ENCODE assay signal across 15 mouse cellular contexts in the genomic region with DNA sequence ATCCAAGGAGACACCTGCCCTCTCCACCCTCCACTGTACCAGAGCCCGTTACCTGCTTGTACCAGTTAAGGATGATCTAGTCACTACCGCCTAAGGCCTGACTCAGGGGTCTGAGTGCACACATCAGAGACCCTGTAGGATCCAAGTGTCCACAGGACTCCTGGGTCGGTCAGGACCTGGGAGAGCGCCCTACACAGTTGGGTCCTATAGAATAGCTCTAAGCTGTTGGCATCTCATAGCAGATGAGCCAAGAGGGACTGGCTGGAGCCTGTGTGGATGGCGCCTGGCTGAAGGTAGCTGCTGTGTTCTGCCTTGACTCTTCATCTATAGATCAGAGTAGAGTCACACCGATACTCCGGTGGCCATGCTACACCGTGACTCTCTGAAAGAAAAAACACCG. TPM values are rescaled to one million over a fixed set of nuclear protein-coding genes. Genes with fewer than 3 reads are reported as not detected.
DNase-seq lines count a peak whose midpoint lies in the region; ATAC-seq and TF ChIP-seq lines count a peak whose summit lies in the region.
"Had no signal": no experiment of that assay in that cellular context is flagged by ENCODE, and none has a peak within 500 bp of the region (broad histone marks: within the 10 kb centered on the region; RNA-seq: fewer than 3 reads in every experiment).

No protein-coding gene starts in this region.

- WGBS in lung, embryonic 14.5 days = 76% methylated on average over 9 of the region's 9 CpGs
- 79% methylated on average over 9 of the region's 9 CpGs for WGBS in hindbrain, embryonic 12.5 days

- intact Hi-C loops in gastrocnemius, postnatal 14 days (cut with DNase I; ENCODE audit: low total_unique reads) = no loop called here

- H3K9me3 ChIP-seq in lung, embryonic 14.5 days (ENCODE audit: low read depth, low read length) = no peaks in the 10 kb centered on the region
- no peaks in the 10 kb centered on the region for H3K9me3 ChIP-seq in ES-E14 (ENCODE audit: control insufficient read depth, insufficient read depth, low read depth, low read length)
- no peaks in the 10 kb centered on the region for H3K9me3 ChIP-seq in hindbrain, embryonic 12.5 days (replicated peaks)
- H3K9me3 ChIP-seq: hindbrain, embryonic 15.5 days had no signal

- no peak overlapping the region for H3K27ac ChIP-seq in lung, embryonic 14.5 days (ENCODE audit: low read depth)
- no peak overlapping the region for H3K27ac ChIP-seq in ES-E14 (ENCODE audit: insufficient read depth, low read depth, low read length, poor library complexity, severe bottlenecking)
- H3K27ac ChIP-seq in hindbrain, embryonic 12.5 days = no peak overlapping the region
- H3K27ac ChIP-seq: hindbrain, embryonic 15.5 days; liver, embryonic 14.5 days had no signal

- no peak overlapping the region for H3K4me2 ChIP-seq in lung, embryonic 14.5 days
- H3K4me2 ChIP-seq in hindbrain, embryonic 12.5 days (replicated peaks) = no peak overlapping the region
- H3K4me2 ChIP-seq: hindbrain, embryonic 15.5 days had no signal

- in situ Hi-C loops in ES-E14 (cut with MboI; ENCODE audit: low sequenced_read_pairs in 2 of 2, unreplicated experiment in 2 of 2) = no loop called here

- no peak for ATAC-seq in lung, embryonic 14.5 days (ENCODE audit: insufficient read depth)
- ATAC-seq in hindbrain, embryonic 12.5 days (ENCODE audit: low FRiP score) = peak; percentile 44; the same call in 1 of the 2 replicates

- no peaks in the 10 kb centered on the region for H3K4me1 ChIP-seq in lung, embryonic 14.5 days (ENCODE audit: insufficient read depth)
- H3K4me1 ChIP-seq in ES-E14 (ENCODE audit: control insufficient read depth in 2 of 2, insufficient read depth in 2 of 2, low read length in 2 of 2, poor library complexity in 1 of 2) = no peaks in the 10 kb centered on the region
- H3K4me1 ChIP-seq in hindbrain, embryonic 12.5 days = peaks cover 15% of the 10 kb centered on the region
- H3K4me1 ChIP-seq: megakaryocyte, embryonic 14.5 days had no signal

- H3K27me3 ChIP-seq in lung, embryonic 14.5 days (ENCODE audit: insufficient read depth, low read length) = no peaks in the 10 kb centered on the region
- no peaks in the 10 kb centered on the region for H3K27me3 ChIP-seq in hindbrain, embryonic 12.5 days
- H3K27me3 ChIP-seq: hindbrain, embryonic 15.5 days had no signal

- peak; percentile 3 for DNase-seq in gastrocnemius, postnatal 25 days
- no peak for DNase-seq in gastrocnemius, postnatal 14 days
- DNase-seq in lung, embryonic 14.5 days = peak; percentile 73
- no peak for DNase-seq in lung, postnatal 10 days
- peak; percentile 43 for DNase-seq in ES-E14 (ENCODE audit: low read depth, low spot score)
- DNase-seq in cerebellum, adult 9-10 months = no peak
- DNase-seq in thymus, postnatal 25 days = no peak
- DNase-seq: cerebellum, postnatal 10 days; gastrocnemius, postnatal 36 days had no signal

- no peak overlapping the region for H3K9ac ChIP-seq in lung, embryonic 14.5 days
- H3K9ac ChIP-seq in ES-E14 (ENCODE audit: insufficient read depth, low read depth, low read length, poor library complexity, severe bottlenecking) = no peak overlapping the region
- no peak overlapping the region for H3K9ac ChIP-seq in hindbrain, embryonic 12.5 days
- H3K9ac ChIP-seq: hindbrain, embryonic 15.5 days; liver, embryonic 14.5 days had no signal

- TF ChIP-seq CTCF in lung, embryonic 14.5 days (IDR thresholded peaks at IDR 0.05; ENCODE audit: low read depth) = no peak

- H3K4me3 ChIP-seq in lung, embryonic 14.5 days (ENCODE audit: low read depth, low read length) = no peak overlapping the region
- no peak overlapping the region for H3K4me3 ChIP-seq in ES-E14 (ENCODE audit: insufficient read depth in 1 of 2, low read depth in 1 of 2, low read length in 2 of 2, poor library complexity in 1 of 2, severe bottlenecking in 1 of 2)
- H3K4me3 ChIP-seq in hindbrain, embryonic 12.5 days = no peak overlapping the region
- H3K4me3 ChIP-seq: erythroblast, embryonic 14.5 days; hindbrain, embryonic 15.5 days; megakaryocyte, embryonic 14.5 days had no signal

- no peaks in the 10 kb centered on the region for H3K36me3 ChIP-seq in lung, embryonic 14.5 days (ENCODE audit: insufficient read depth)
- H3K36me3 ChIP-seq in ES-E14 (ENCODE audit: control insufficient read depth, insufficient read depth, low read length, poor library complexity, severe bottlenecking) = no peaks in the 10 kb centered on the region
- H3K36me3 ChIP-seq in hindbrain, embryonic 12.5 days = no peaks in the 10 kb centered on the region
- H3K36me3 ChIP-seq: hindbrain, embryonic 15.5 days had no signal

TF ChIP-seq in ES-E14, 5 proteins besides CTCF, POLR2A, EP300 and RAD21:
- no peak for TF ChIP-seq CHD2 (IDR thresholded peaks at IDR 0.05; ENCODE audit: low read depth, low read length)
- TF ChIP-seq ZC3H11A (IDR thresholded peaks at IDR 0.05; ENCODE audit: borderline replicate concordance, low read depth, low read length) = no peak
- no peak for TF ChIP-seq ZNF384 (IDR thresholded peaks at IDR 0.05; ENCODE audit: low read depth, low read length)
- no peak for TF ChIP-seq MAFK (IDR thresholded peaks at IDR 0.05; ENCODE audit: insufficient read depth, low read depth, low read length)
- no peak for TF ChIP-seq HCFC1 (IDR thresholded peaks at IDR 0.05; ENCODE audit: borderline replicate concordance, insufficient read depth, low read length)

RNA-seq across cellular contexts. Expression of a gene that starts 14.9 kb away (rescaled TPM):
- under 1 TPM in 1 of 2 experiments, not detected in 1; 0.24 TPM for total RNA-seq in gastrocnemius, postnatal 25 days (2021)
- total RNA-seq in gastrocnemius, postnatal 14 days (2021) = under 1 TPM; 0.16 to 0.27 TPM
- polyA plus RNA-seq in lung, embryonic 14.5 days (2014; fragmentation: Nextera tagmentation; extraction: Ambion mirVana) = 0.05 TPM in 2 replicates
- total RNA-seq in ES-E14 (2012; rRNA removed) = 0.09 TPM in 1 of 2 replicates, not detected in the other
- polyA plus RNA-seq in hindbrain, embryonic 12.5 days (2016; fragmentation: Nextera tagmentation; extraction: Ambion mirVana) = 0.66 and 0.93 TPM in 2 replicates
- polyA plus RNA-seq: C2C12; erythroblast, embryonic 14.5 days; liver, embryonic 14.5 days had no signal

Comparison
In these comparisons a context has a peak if more than half of its experiments do, and no peak if none do; other contexts are left out.
1. DNase-seq: peak in gastrocnemius, postnatal 25 days (single experiment), lung, embryonic 14.5 days (single experiment) and ES-E14 (single experiment); none in gastrocnemius, postnatal 14 days (single experiment), lung, postnatal 10 days (single experiment), cerebellum, adult 9-10 months (single experiment) and thymus, postnatal 25 days (single experiment).